Mouse (Mus musculus) heart, adult 2 months (tissue): ENCODE measurements at regions not wholly inside any gene's neighbourhood (a gene's known extent, or its start where the extent isn't known, plus 50 kb on each side); places are given as distances from the start of the nearest gene placed in this dataset.

Experiments
- CTCF ChIP-seq: fragments of 200-600 bp; IDR thresholded peaks from 2 replicates; pipeline ENCODE4 v1.8.1; 2022; ENCODE audit warnings: antibody characterized with exemption, mild to moderate bottlenecking, moderate library complexity
- EP300 ChIP-seq: fragments of 200-500 bp; IDR thresholded peaks from 2 replicates; pipeline ENCODE4 v1.6.1; 2011; ENCODE audit warnings: low read depth, low read length, control low read depth; ENCODE audit not compliant: insufficient read depth
- POLR2A ChIP-seq: fragments of 200-500 bp; IDR thresholded peaks from 2 replicates; pipeline ENCODE4 v1.6.1; 2011; ENCODE audit warnings: mild to moderate bottlenecking, low read depth, low read length, control low read depth; ENCODE audit not compliant: insufficient read depth

DNA sequence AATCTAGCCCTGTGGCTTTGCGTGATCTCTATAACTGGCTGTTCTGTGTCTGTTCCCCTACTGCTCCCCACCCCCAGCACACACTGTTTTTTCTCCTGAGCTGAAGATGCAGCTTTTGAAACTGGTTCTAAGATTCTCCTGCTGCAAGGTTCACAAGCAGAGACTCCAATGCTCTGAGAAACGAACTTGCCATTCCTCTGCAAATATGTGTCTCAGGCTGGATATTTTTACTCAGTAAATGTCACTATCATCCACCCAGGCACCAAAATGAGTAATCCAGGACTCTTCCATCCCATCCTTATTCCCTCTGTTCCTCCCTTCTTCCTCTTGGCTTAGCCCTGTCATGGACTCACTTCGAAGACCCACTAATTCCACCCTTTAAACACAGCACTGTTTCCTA is 943.9 kb upstream of the Fam160b2 start:
- no peak for TF ChIP-seq EP300
- no peak for TF ChIP-seq POLR2A
- TF ChIP-seq CTCF = no peak
